Mouse (Mus musculus) MEL (cell line): Measurements from ENCODE around the gene Pdgfa. TPM values are rescaled to one million over a fixed set of nuclear protein-coding genes. Genes with fewer than 3 reads are reported as not detected.

Source experiments
- DNase-seq: peaks from one replicate; pipeline ENCODE4 v3.0.0; 2011; ENCODE audit warnings: low read depth, low spot score
- H3K27ac ChIP-seq: 2 replicates; pipeline ENCODE4 v1.5.1; 2012; ENCODE audit warnings: low read depth, mild to moderate bottlenecking, control low read depth, low read length, moderate library complexity; ENCODE audit not compliant: control insufficient read depth
- H3K27me3 ChIP-seq, 2 experiments: fragments of 150-350 bp in 1 of 2; sonication (generic) in 1 of 2; 2 replicates each; pipeline ENCODE4 v1.6.1; 2012; ENCODE audit warnings: low read length in 2 of 2, mild to moderate bottlenecking in 2 of 2, improper control_type of control experiment in 1 of 2, moderate library complexity in 1 of 2; ENCODE audit not compliant: insufficient read depth in 2 of 2, control insufficient read depth in 1 of 2
- H3K36me3 ChIP-seq, 2 experiments: 2 replicates each; pipeline ENCODE4 v1.6.1; 2012 to 2014; ENCODE audit warnings: low read length in 2 of 2, improper control_type of control experiment in 1 of 2, inconsistent platforms in 1 of 2, mild to moderate bottlenecking in 1 of 2; ENCODE audit not compliant: insufficient read depth in 2 of 2, control insufficient read depth in 1 of 2
- H3K4me1 ChIP-seq, 2 experiments: fragments of 150-350 bp in 1 of 2; sonication (generic) in 1 of 2; 2 replicates each; pipeline ENCODE4 v1.6.1; 2012; ENCODE audit warnings: low read length in 2 of 2, improper control_type of control experiment in 1 of 2, mild to moderate bottlenecking in 1 of 2; ENCODE audit not compliant: insufficient read depth in 2 of 2, control insufficient read depth in 1 of 2
- H3K4me3 ChIP-seq, 2 experiments: fragments of 150-350 bp in 1 of 2; sonication (generic) in 1 of 2; 2 replicates each; pipeline ENCODE4 v1.5.1; 2012; ENCODE audit warnings: low read depth in 2 of 2, low read length in 2 of 2, mild to moderate bottlenecking in 2 of 2, moderate library complexity in 2 of 2, control low read depth in 1 of 2, improper control_type of control experiment in 1 of 2; ENCODE audit not compliant: control insufficient read depth in 1 of 2, insufficient read depth in 1 of 2
- H3K79me2 ChIP-seq: 2 replicates; pipeline ENCODE4 v1.6.1; 2012; ENCODE audit warnings: mild to moderate bottlenecking, low read length, moderate library complexity; ENCODE audit not compliant: control insufficient read depth, poor library complexity, insufficient read depth
- H3K9ac ChIP-seq: 2 replicates; pipeline ENCODE4 v1.6.1; 2012; ENCODE audit warnings: low read depth, mild to moderate bottlenecking, control low read depth, low read length, moderate library complexity; ENCODE audit not compliant: control insufficient read depth, poor library complexity, severe bottlenecking
- H3K9me3 ChIP-seq: fragments of 150-350 bp; sonication (generic); replicated peaks from 2 replicates; pipeline ENCODE4 v1.6.1; 2012; ENCODE audit warnings: mild to moderate bottlenecking, low read length, improper control_type of control experiment, moderate library complexity; ENCODE audit not compliant: insufficient read depth
- BHLHE40 ChIP-seq: IDR thresholded peaks from 2 replicates; pipeline ENCODE4 v1.6.1; 2012; ENCODE audit warnings: low read depth, mild to moderate bottlenecking, inconsistent platforms, low read length, improper control_type of control experiment, borderline replicate concordance
- CHD2 ChIP-seq: IDR thresholded peaks from 2 replicates; pipeline ENCODE4 v1.6.1; 2011; ENCODE audit warnings: low read length, improper control_type of control experiment
- CTCF ChIP-seq, 3 experiments: IDR thresholded peaks in 2 of 3; conservative IDR thresholded peaks in 1 of 3; 2 replicates each; pipeline ENCODE4 v1.5.1; 2011 to 2012; ENCODE audit warnings: low read length in 3 of 3, low read depth in 2 of 3, mild to moderate bottlenecking in 2 of 3, improper control_type of control experiment in 1 of 3, inconsistent platforms in 1 of 3, mixed read lengths in 1 of 3, moderate library complexity in 1 of 3; ENCODE audit not compliant: control insufficient read depth in 1 of 3, insufficient read depth in 1 of 3, poor library complexity in 1 of 3, severe bottlenecking in 1 of 3
- EP300 ChIP-seq, 2 experiments: IDR thresholded peaks; 2 replicates each; pipeline ENCODE4 v1.6.1; 2011; ENCODE audit warnings: improper control_type of control experiment in 2 of 2, low read length in 2 of 2, low read depth in 1 of 2, mild to moderate bottlenecking in 1 of 2
- GABPA ChIP-seq: IDR thresholded peaks from 2 replicates; pipeline ENCODE4 v1.6.1; 2012; ENCODE audit warnings: low read depth, mild to moderate bottlenecking, inconsistent platforms, low read length, improper control_type of control experiment, moderate library complexity
- GATA1 ChIP-seq: IDR thresholded peaks from 2 replicates; pipeline ENCODE4 v1.6.1; 2011; ENCODE audit warnings: low read depth, low read length, improper control_type of control experiment
- HCFC1 ChIP-seq: IDR thresholded peaks from 2 replicates; pipeline ENCODE4 v1.6.1; 2012; ENCODE audit warnings: low read depth, mild to moderate bottlenecking, inconsistent platforms, low read length, improper control_type of control experiment, moderate library complexity
- JUND ChIP-seq: IDR thresholded peaks from 2 replicates; pipeline ENCODE4 v1.6.1; 2011; ENCODE audit warnings: low read depth, mild to moderate bottlenecking, improper control_type of control experiment, low read length
- MAX ChIP-seq: IDR thresholded peaks from 2 replicates; pipeline ENCODE4 v1.6.1; 2011; ENCODE audit warnings: low read length, improper control_type of control experiment
- MAZ ChIP-seq: IDR thresholded peaks from 2 replicates; pipeline ENCODE4 v1.6.1; 2012; ENCODE audit warnings: low read depth, mild to moderate bottlenecking, inconsistent platforms, low read length, improper control_type of control experiment
- MEF2A ChIP-seq: IDR thresholded peaks from 2 replicates; pipeline ENCODE4 v1.6.1; 2014; ENCODE audit warnings: low read depth, mild to moderate bottlenecking, inconsistent platforms, low read length, improper control_type of control experiment; ENCODE audit not compliant: poor library complexity, insufficient replicate concordance, severe bottlenecking; ENCODE audit errors: extremely low read depth
- MYC ChIP-seq: IDR thresholded peaks from 2 replicates; pipeline ENCODE4 v1.6.1; 2011; ENCODE audit warnings: low read depth, mild to moderate bottlenecking, low read length, improper control_type of control experiment, moderate library complexity
- NRF1 ChIP-seq: IDR thresholded peaks from 2 replicates; pipeline ENCODE4 v1.6.1; 2014; ENCODE audit warnings: low read depth, mild to moderate bottlenecking, inconsistent platforms, low read length, improper control_type of control experiment, moderate library complexity; ENCODE audit not compliant: poor library complexity, insufficient read depth, severe bottlenecking
- POLR2AphosphoS2 ChIP-seq: IDR thresholded peaks from 2 replicates; pipeline ENCODE4 v1.6.1; 2011; ENCODE audit warnings: low read length, improper control_type of control experiment
- POLR2AphosphoS5 ChIP-seq: IDR thresholded peaks from 2 replicates; pipeline ENCODE4 v1.6.1; 2012; ENCODE audit warnings: low read depth, borderline replicate concordance, mild to moderate bottlenecking, inconsistent platforms, low read length, moderate library complexity, mixed read lengths
- RAD21 ChIP-seq: IDR thresholded peaks from 2 replicates; pipeline ENCODE4 v1.6.1; 2011; ENCODE audit warnings: mild to moderate bottlenecking, low read depth, low read length, improper control_type of control experiment
- SIN3A ChIP-seq: IDR thresholded peaks from 2 replicates; pipeline ENCODE4 v1.6.1; 2012; ENCODE audit warnings: low read length, improper control_type of control experiment, inconsistent platforms
- SMC3 ChIP-seq: IDR thresholded peaks from 2 replicates; pipeline ENCODE4 v1.6.1; 2011; ENCODE audit warnings: low read depth, low read length, improper control_type of control experiment
- TAL1 ChIP-seq: IDR thresholded peaks from 2 replicates; pipeline ENCODE4 v1.6.1; 2012; ENCODE audit warnings: mild to moderate bottlenecking, inconsistent platforms, low read length, moderate library complexity, mixed read lengths
- TBP ChIP-seq: IDR thresholded peaks from 2 replicates; pipeline ENCODE4 v1.8.0; 2011; ENCODE audit warnings: low read depth, low read length, improper control_type of control experiment
- TCF12 ChIP-seq: IDR thresholded peaks from 2 replicates; pipeline ENCODE4 v1.6.1; 2014; ENCODE audit warnings: low read depth, mild to moderate bottlenecking, inconsistent platforms, low read length, improper control_type of control experiment, moderate library complexity
- UBTF ChIP-seq: IDR thresholded peaks from 2 replicates; pipeline ENCODE4 v1.6.1; 2012; ENCODE audit warnings: low read depth, mild to moderate bottlenecking, inconsistent platforms, low read length, improper control_type of control experiment, moderate library complexity, borderline replicate concordance; ENCODE audit not compliant: insufficient read depth
- USF1 ChIP-seq: IDR thresholded peaks from 2 replicates; pipeline ENCODE4 v1.6.1; 2014; ENCODE audit warnings: low read depth, mild to moderate bottlenecking, inconsistent platforms, low read length, improper control_type of control experiment, moderate library complexity
- USF2 ChIP-seq, 2 experiments: IDR thresholded peaks; 2 replicates each; pipeline ENCODE4 v1.6.1; 2011 to 2012; ENCODE audit warnings: improper control_type of control experiment in 2 of 2, low read length in 2 of 2, borderline replicate concordance in 1 of 2, inconsistent platforms in 1 of 2, low read depth in 1 of 2, mild to moderate bottlenecking in 1 of 2; ENCODE audit not compliant: insufficient read depth in 1 of 2
- ZC3H11A ChIP-seq: IDR thresholded peaks from 2 replicates; pipeline ENCODE4 v1.6.1; 2012; ENCODE audit warnings: low read depth, mild to moderate bottlenecking, inconsistent platforms, low read length, improper control_type of control experiment
- polyA plus RNA-seq, 2 experiments: library from polyadenylated mRNA; stranded (reverse) in 1 of 2; unstranded in 1 of 2; fragments of >175 nt in 1 of 2; fragments of >200 nt in 1 of 2; gene quantifications; 2 replicates each; pipeline versions ENCODE4 v1.2.1 to v1.2.4; 2012; ENCODE audit warnings: low replicate concordance in 2 of 2, low read depth in 1 of 2; ENCODE audit not compliant: insufficient read length in 2 of 2, insufficient read depth in 1 of 2, missing spikeins in 1 of 2
- total RNA-seq: library from RNA; depleted of rRNA; stranded (reverse); fragments of 300-350 nt; gene quantifications from 2 replicates; pipeline ENCODE4 v1.2.3, GENCODE M21; 2012

Gene Pdgfa
- total and polyA plus RNA-seq, 3 experiments: not detected

GRCm38 (mm10) chr5:138979840-138980239 lies 17.3 kb downstream of the Pdgfa start:
- Histone ChIP-seq H3K4me3 (no peak overlapping the region), H3K36me3 (no peaks in the 10 kb centered on the region), H3K79me2 (no peaks in the 10 kb centered on the region), H3K9me3 (no peaks in the 10 kb centered on the region), H3K9ac (no peak overlapping the region), H3K27ac (no peak overlapping the region), H3K27me3 (no peaks in the 10 kb centered on the region), H3K4me1 (no peaks in the 10 kb centered on the region)
- TF ChIP-seq CTCF (IDR thresholded peaks at IDR 0.05 in 2 of 3, conservative IDR thresholded peaks at IDR 0.05 in 1 of 3; ENCODE audit: control insufficient read depth in 1 of 3, insufficient read depth in 1 of 3, low read depth in 2 of 3, low read length in 3 of 3, poor library complexity in 1 of 3, severe bottlenecking in 1 of 3): no peak
- no peak for TF ChIP-seq USF1
- no peak for TF ChIP-seq MYC
- no peak for TF ChIP-seq SMC3
- TF ChIP-seq GATA1: no peak
- DNase-seq: no peak

- H3K9ac ChIP-seq: no peak overlapping the region
- H3K9me3 ChIP-seq: no peaks in the 10 kb centered on the region
- TF ChIP-seq POLR2AphosphoS5 (no peak), TBP (no peak), HCFC1 (no peak), TAL1 (no peak), SMC3 (no peak)
- no peaks in the 10 kb centered on the region for H3K79me2 ChIP-seq
- DNase-seq: no peak
- H3K36me3 ChIP-seq: no peaks in the 10 kb centered on the region
- no peaks in the 10 kb centered on the region for H3K4me1 ChIP-seq
- H3K4me3 ChIP-seq: no peak overlapping the region
- H3K27me3 ChIP-seq: no peaks in the 10 kb centered on the region
- no peak overlapping the region for H3K27ac ChIP-seq
Measured at GRCm38 (mm10) chr5:138977759-138978158, 19.4 kb downstream of the Pdgfa start.

GRCm38 (mm10) chr5:138974911-138975485 lies 22.2 kb downstream of the Pdgfa start:
- H3K27me3 ChIP-seq: no peaks in the 10 kb centered on the region
- DNase-seq: no peak
- no peak for TF ChIP-seq NRF1
- no peak for TF ChIP-seq BHLHE40
- TF ChIP-seq CHD2: no peak
- TF ChIP-seq MEF2A: no peak
- no peak for TF ChIP-seq USF1
- no peak for TF ChIP-seq MAZ
- TF ChIP-seq EP300 (IDR thresholded peaks at IDR 0.05; ENCODE audit: low read depth in 1 of 2, low read length in 2 of 2): no peak
- TF ChIP-seq SIN3A: no peak
- TF ChIP-seq UBTF: no peak
- TF ChIP-seq RAD21: no peak
- no peak for TF ChIP-seq TBP
- TF ChIP-seq GABPA: no peak
- TF ChIP-seq ZC3H11A: no peak
- TF ChIP-seq USF2 (IDR thresholded peaks at IDR 0.05; ENCODE audit: borderline replicate concordance in 1 of 2, insufficient read depth in 1 of 2, low read depth in 1 of 2, low read length in 2 of 2): no peak
- TF ChIP-seq JUND: no peak
- no peak for TF ChIP-seq TCF12
- no peak for TF ChIP-seq POLR2AphosphoS2
- no peak for TF ChIP-seq CTCF (IDR thresholded peaks at IDR 0.05 in 2 of 3, conservative IDR thresholded peaks at IDR 0.05 in 1 of 3; ENCODE audit: control insufficient read depth in 1 of 3, insufficient read depth in 1 of 3, low read depth in 2 of 3, low read length in 3 of 3, poor library complexity in 1 of 3, severe bottlenecking in 1 of 3)
- no peak for TF ChIP-seq MYC
- no peak for TF ChIP-seq MAX
- H3K36me3 ChIP-seq: no peaks in the 10 kb centered on the region
- H3K4me1 ChIP-seq: no peaks in the 10 kb centered on the region
- no peaks in the 10 kb centered on the region for H3K9me3 ChIP-seq
- no peak overlapping the region for H3K27ac ChIP-seq
- H3K9ac ChIP-seq: no peak overlapping the region
- H3K79me2 ChIP-seq: no peaks in the 10 kb centered on the region
- no peak overlapping the region for H3K4me3 ChIP-seq
